Mouse (Mus musculus) forebrain, embryonic 16.5 days (tissue): ENCODE measurements around the gene Numa1. TPM values are rescaled to one million over a fixed set of nuclear protein-coding genes. Genes with fewer than 3 reads are reported as not detected.

Source experiments
- ATAC-seq: fragments of 200-750 bp; cut with Nextera tagmentation; 2 replicates; pipeline ENCODE4 v1.8.0; 2017; ENCODE audit warnings: mild to moderate bottlenecking, moderate library complexity
- H3K27ac ChIP-seq: fragments of 300-500 bp; sonication (generic); 2 replicates; pipeline ENCODE4 v1.5.1; 2014; ENCODE audit warnings: low read length, control low read depth
- H3K27me3 ChIP-seq: fragments of 300-500 bp; sonication (generic); replicated peaks from 2 replicates; pipeline ENCODE4 v1.6.1; 2014; ENCODE audit warnings: low read length; ENCODE audit not compliant: control insufficient read depth, insufficient read depth
- H3K36me3 ChIP-seq: fragments of 300-500 bp; sonication (generic); 2 replicates; pipeline ENCODE4 v1.6.1; 2014; ENCODE audit not compliant: control insufficient read depth, insufficient read depth
- H3K4me1 ChIP-seq: fragments of 300-500 bp; sonication (generic); replicated peaks from 2 replicates; pipeline ENCODE4 v1.6.1; 2014; ENCODE audit warnings: low read length; ENCODE audit not compliant: control insufficient read depth, insufficient read depth
- H3K4me2 ChIP-seq: fragments of 300-500 bp; sonication (generic); 2 replicates; pipeline ENCODE4 v1.6.1; 2014; ENCODE audit warnings: mild to moderate bottlenecking, low read length, control low read depth
- H3K4me3 ChIP-seq: fragments of 300-500 bp; sonication (generic); replicated peaks from 2 replicates; pipeline ENCODE4 v1.5.1; 2014; ENCODE audit warnings: mild to moderate bottlenecking, low read length, control low read depth
- H3K9ac ChIP-seq: fragments of 300-500 bp; sonication (generic); replicated peaks from 2 replicates; pipeline ENCODE4 v1.6.1; 2014; ENCODE audit warnings: low read depth, low read length, control low read depth
- H3K9me3 ChIP-seq: fragments of 300-500 bp; sonication (generic); 2 replicates; pipeline ENCODE4 v1.6.1; 2016; ENCODE audit warnings: low read length; ENCODE audit not compliant: control insufficient read depth
- WGBS: fragments of 180-500 bp; shearing (Covaris S2); extraction: QIAGEN DNeasy Blood & Tissue Kit; methylation state at CpG from one replicate; pipeline ENCODE4 v1.1.7; 2014; 5-methylcytosine and 5-hydroxymethylcytosine counted together
- polyA plus RNA-seq: library from polyadenylated mRNA; unstranded; fragments of >200 nt; fragmentation: Nextera tagmentation; extraction: Ambion mirVana; gene quantifications from 2 replicates; pipeline ENCODE4 v1.2.1, GENCODE M21; 2015

The Numa1 gene
- polyA plus RNA-seq, 1 experiment from 2014 or later, result 64.8 TPM

DNA sequence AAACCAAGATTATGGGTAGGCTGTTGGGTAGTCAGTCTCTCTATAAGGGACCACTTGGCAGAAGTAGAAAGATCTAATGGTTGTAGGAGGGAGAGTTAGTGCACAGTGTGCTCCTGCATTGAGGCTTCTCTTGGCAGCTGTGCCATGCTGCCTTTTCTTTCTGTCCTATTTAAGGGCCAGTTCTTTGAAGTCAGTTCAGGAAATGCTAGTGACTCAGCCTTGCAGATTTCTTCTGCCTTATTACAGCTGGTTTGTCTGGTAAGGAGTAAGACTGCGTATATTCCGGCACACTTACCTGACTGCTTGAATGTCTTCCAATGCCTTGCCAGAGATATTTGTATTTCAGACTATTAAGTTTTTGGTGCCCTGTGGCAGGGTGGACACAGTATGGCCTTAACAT lies 20.3 kb downstream of the Numa1 start:
- 95% methylated on average over 2 of the region's 2 CpGs for WGBS
- no peak for ATAC-seq

DNA sequence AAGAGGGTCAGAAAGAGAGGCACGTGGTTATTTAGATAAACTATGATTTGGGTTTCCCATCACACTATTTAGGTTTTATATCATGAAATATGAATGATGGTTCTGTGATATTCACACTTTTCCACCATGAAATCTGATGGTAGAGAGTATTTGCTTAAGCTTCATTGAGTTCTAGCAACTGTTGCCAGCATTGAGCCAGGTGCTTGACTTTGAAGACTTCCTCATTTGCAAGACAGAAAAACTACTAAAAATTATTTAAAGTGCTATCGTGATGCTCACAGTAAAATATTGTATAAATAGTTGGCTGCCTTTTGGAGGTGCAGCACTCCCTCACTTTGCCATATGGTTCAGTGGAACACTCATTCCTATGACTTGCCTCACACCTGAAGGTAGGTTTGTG lies 21.4 kb downstream of the Numa1 start:
- no peak for ATAC-seq
- WGBS, result 93% methylated on average over 2 of the region's 2 CpGs
- H3K36me3 ChIP-seq, result no peaks in the 10 kb centered on the region

More for the DNA sequence above, 20.3 kb downstream of the Numa1 start:
- H3K27ac ChIP-seq, result no peak overlapping the region
- no peak overlapping the region for H3K4me2 ChIP-seq
- no peaks in the 10 kb centered on the region for H3K4me1 ChIP-seq
- H3K4me3 ChIP-seq, result no peak overlapping the region
- no peaks in the 10 kb centered on the region for H3K36me3 ChIP-seq
- H3K9ac ChIP-seq, result no peak overlapping the region
- H3K9me3 ChIP-seq, result no peaks in the 10 kb centered on the region
- no peaks in the 10 kb centered on the region for H3K27me3 ChIP-seq

DNA sequence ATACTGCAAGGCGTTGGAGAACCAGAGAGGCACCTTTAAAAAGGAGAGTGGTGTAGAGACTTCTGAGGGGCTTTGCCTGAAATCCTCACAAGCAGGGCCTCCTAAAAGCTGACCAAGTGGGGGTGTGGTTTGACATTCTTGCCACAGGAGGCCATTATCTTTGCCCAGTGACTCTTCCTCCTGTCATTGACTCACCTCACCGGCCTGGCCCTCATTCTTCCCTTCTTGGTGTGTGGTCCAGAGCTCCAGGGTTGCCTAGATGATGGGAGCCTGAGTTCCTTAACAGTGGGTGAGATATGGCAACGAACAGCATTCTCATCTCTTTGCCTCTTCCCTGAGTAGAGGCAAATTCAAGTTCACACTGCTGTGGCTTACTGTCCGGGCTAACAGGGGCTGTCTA lies 22.0 kb downstream of the Numa1 start:
- Histone ChIP-seq H3K4me1 (no peaks in the 10 kb centered on the region), H3K9ac (no peak overlapping the region), H3K9me3 (no peaks in the 10 kb centered on the region), H3K4me2 (no peak overlapping the region), H3K27me3 (no peaks in the 10 kb centered on the region), H3K27ac (no peak overlapping the region), H3K36me3 (no peaks in the 10 kb centered on the region), H3K4me3 (no peak overlapping the region)
- ATAC-seq, result no peak
- WGBS, result 64% methylated on average over 4 of the region's 4 CpGs

More for the DNA sequence above, 21.4 kb downstream of the Numa1 start:
- Histone ChIP-seq H3K9me3 (no peaks in the 10 kb centered on the region), H3K4me3 (no peak overlapping the region), H3K27ac (no peak overlapping the region), H3K27me3 (no peaks in the 10 kb centered on the region), H3K9ac (no peak overlapping the region), H3K4me1 (no peaks in the 10 kb centered on the region), H3K4me2 (no peak overlapping the region)

DNA sequence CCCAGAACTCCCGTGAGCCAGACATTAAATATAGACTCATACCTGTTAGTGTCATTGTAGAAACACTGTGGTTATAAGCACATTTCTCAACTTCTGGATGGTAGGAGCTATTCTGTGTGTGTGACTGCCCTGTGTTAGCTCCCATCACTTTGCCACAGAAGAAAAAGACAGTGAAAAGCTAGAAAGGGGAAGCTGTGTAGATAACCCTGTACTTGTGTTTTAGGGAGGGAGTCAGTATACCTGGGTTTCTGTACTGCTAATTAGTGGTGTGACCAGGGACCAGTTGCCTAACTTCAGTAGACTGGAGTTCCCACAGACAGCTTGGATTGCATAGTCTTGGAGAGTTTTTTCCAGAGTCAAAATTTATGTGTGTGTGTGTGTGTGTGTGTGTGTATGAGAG lies 22.6 kb downstream of the Numa1 start:
- Histone ChIP-seq H3K4me2 (no peak overlapping the region), H3K9me3 (no peaks in the 10 kb centered on the region), H3K27me3 (no peaks in the 10 kb centered on the region), H3K4me1 (no peaks in the 10 kb centered on the region), H3K9ac (no peak overlapping the region), H3K36me3 (no peaks in the 10 kb centered on the region), H3K27ac (no peak overlapping the region), H3K4me3 (no peak overlapping the region)
- ATAC-seq, result no peak
- 91% methylated on average over 1 of the region's 1 CpGs for WGBS

DNA sequence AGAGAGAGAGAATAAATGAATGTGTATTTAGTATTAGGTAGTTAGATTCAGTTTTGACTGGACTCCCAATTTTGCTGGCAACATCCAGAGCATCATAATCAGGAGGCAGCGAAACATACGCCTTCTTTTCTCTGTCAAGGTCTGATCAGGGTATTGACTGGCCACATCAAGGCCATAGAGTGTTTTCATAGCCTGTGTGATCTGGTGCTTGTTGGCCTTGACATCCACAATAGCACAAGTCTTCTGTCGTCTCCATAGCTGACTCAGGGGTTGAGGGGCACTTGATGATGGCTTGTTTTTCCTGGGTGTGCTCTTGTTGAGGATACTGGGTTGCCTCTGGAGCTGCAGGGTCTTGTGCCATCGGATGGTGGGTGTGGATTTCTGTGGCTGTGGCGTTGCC lies 23.0 kb downstream of the Numa1 start:
- no peak for ATAC-seq
- Histone ChIP-seq H3K27me3 (no peaks in the 10 kb centered on the region), H3K9ac (no peak overlapping the region), H3K27ac (no peak overlapping the region), H3K4me1 (no peaks in the 10 kb centered on the region), H3K4me2 (no peak overlapping the region), H3K9me3 (no peaks in the 10 kb centered on the region), H3K4me3 (no peak overlapping the region), H3K36me3 (no peaks in the 10 kb centered on the region)
- WGBS, result 90% methylated on average over 5 of the region's 5 CpGs

DNA sequence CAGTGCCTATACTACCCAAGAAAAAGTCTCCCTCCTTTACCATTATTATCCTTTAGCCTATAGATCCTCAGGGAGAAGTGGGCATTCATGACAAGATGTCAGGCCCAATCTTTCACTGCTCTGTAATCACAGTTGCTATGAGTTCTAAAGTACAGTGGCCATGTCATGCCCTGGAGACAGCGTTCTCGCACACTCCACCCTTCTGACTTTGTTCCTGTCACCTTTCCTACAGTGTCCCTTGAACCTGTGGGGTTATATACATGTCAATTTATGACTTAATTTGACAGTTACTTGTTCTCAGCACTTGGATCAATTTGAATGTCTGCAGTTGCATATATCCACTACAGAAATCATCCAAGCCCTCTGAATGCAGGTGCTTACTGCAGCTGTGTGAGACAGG lies 28.9 kb downstream of the Numa1 start:
- Histone ChIP-seq H3K27me3 (no peaks in the 10 kb centered on the region), H3K9ac (no peak overlapping the region), H3K4me2 (no peak overlapping the region), H3K4me1 (peaks cover 3% of the 10 kb centered on the region; the same call in 1 of the 2 replicates), H3K36me3 (no peaks in the 10 kb centered on the region), H3K9me3 (no peaks in the 10 kb centered on the region), H3K27ac (no peak overlapping the region), H3K4me3 (no peak overlapping the region)
- 88% methylated on average over 2 of the region's 2 CpGs for WGBS
- ATAC-seq, result no peak

DNA sequence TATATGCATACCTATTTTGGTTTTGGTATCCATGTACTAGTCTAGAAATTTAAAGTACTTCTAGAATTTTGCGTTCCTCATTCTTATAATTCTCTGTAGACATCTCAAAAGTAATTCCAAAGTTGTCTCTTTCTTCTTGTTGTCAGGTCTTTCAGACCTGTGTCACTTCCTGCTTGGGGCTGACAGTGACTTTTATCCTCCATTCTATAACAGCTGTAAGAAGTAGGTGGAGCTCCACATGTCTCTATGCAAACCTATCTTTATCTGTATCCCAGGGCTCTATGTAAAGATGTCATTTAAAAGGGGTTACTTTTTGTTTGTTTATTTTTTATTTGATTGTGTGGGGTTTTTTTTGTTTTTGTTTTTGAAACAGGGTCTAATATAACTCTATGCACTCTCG lies 29.7 kb downstream of the Numa1 start:
- 97% methylated on average over 2 of the region's 2 CpGs for WGBS
- no peak overlapping the region for H3K4me2 ChIP-seq
- H3K4me3 ChIP-seq, result no peak overlapping the region
- no peak overlapping the region for H3K27ac ChIP-seq
- no peaks in the 10 kb centered on the region for H3K27me3 ChIP-seq
- no peaks in the 10 kb centered on the region for H3K9me3 ChIP-seq
- no peak overlapping the region for H3K9ac ChIP-seq
- ATAC-seq, result no peak
- H3K4me1 ChIP-seq, result peaks cover 4% of the 10 kb centered on the region
- no peaks in the 10 kb centered on the region for H3K36me3 ChIP-seq

DNA sequence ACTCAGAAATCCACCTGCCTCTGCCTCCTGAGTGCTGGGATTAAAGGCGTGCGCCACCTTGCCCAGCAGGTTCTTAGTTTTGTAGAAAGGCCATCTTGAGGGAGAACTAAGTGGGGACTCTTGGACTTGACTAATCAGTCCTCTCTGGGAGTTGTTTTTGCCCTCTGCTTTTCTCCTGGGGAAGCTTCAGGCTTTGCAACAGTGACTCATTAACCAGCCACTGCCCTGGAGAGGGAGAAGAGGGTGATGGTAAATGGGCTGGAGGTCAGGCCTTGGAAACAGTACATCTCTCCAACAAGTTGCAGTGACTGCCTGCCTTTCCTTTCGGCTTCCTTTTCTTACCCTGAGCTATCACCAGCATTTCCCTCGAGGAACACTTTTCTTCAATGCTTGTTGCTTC lies 30.6 kb downstream of the Numa1 start:
- Histone ChIP-seq H3K4me3 (no peak overlapping the region), H3K27me3 (no peaks in the 10 kb centered on the region), H3K36me3 (no peaks in the 10 kb centered on the region), H3K27ac (no peak overlapping the region), H3K4me1 (peaks cover 9% of the 10 kb centered on the region), H3K9ac (no peak overlapping the region), H3K9me3 (no peaks in the 10 kb centered on the region), H3K4me2 (no peak overlapping the region)
- WGBS, result 89% methylated on average over 4 of the region's 4 CpGs
- ATAC-seq, result no peak

DNA sequence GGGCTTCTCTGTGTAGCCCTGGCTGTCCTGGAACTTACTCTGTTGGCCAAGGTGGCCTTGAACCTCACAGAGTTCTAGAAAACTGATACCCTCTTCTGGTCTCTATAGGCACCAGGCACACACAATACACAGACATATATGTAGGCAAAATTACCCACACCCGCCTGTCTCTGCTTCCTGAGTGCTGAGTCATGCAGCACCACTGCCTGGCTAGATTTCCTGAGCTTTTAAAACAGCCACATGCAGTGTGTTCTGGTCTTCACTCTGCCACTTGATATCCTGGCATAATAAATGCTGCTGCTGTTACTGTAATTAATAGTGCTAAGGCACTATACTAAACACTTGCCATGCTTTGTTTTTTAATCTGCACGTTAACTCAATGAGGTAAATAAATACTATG lies 31.7 kb downstream of the Numa1 start:
- H3K36me3 ChIP-seq, result no peaks in the 10 kb centered on the region
- 77% methylated on average over 2 of the region's 2 CpGs for WGBS
- H3K27ac ChIP-seq, result no peak overlapping the region
- peaks cover 9% of the 10 kb centered on the region for H3K4me1 ChIP-seq
- H3K4me2 ChIP-seq, result no peak overlapping the region
- H3K9me3 ChIP-seq, result no peaks in the 10 kb centered on the region
- H3K9ac ChIP-seq, result no peak overlapping the region
- no peak for ATAC-seq
- no peaks in the 10 kb centered on the region for H3K27me3 ChIP-seq
- H3K4me3 ChIP-seq, result no peak overlapping the region

DNA sequence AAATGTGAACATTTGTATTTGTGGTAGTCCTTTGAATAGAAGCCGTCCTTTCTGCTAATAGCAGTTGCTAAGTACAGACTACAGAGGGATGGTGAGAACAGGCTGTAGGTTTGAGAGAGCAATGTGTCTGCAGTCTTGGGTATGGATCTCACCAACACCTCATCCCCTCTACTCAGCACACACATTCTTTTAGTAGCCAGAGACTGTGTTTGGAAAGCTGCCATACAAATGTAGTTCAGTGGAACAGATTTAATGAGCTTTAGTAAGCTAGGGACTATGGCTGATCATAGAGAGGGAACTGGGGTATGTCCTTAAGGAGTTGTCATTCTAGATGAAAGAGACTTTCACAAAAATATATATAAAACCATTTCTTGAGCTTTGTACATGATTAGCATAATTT lies 33.3 kb downstream of the Numa1 start:
- H3K4me1 ChIP-seq, result peaks cover 20% of the 10 kb centered on the region
- WGBS, result 91% methylated on average over 1 of the region's 1 CpGs

More for the DNA sequence above, 33.3 kb downstream of the Numa1 start:
- no peaks in the 10 kb centered on the region for H3K9me3 ChIP-seq
- no peaks in the 10 kb centered on the region for H3K27me3 ChIP-seq
- no peak overlapping the region for H3K9ac ChIP-seq
- H3K4me3 ChIP-seq, result no peak overlapping the region
- H3K27ac ChIP-seq, result no peak overlapping the region
- no peak overlapping the region for H3K4me2 ChIP-seq
- no peaks in the 10 kb centered on the region for H3K36me3 ChIP-seq
- ATAC-seq, result no peak
